Mouse (Mus musculus): ENCODE results near the gene Rgs17.
"Not testable (repeated sequence)": the region's sequence is repeated elsewhere in the genome, so short reads cannot be mapped to it uniquely, and the experiment has no call there.

The Rgs17 gene

GRCm38 (mm10) chr10:5922294-5922828 lies at the start of gene Rgs17:
Gene Rgs17, minus strand, starts transcription at chr10:5922400.
- DNase-seq = peak; percentile 58

GRCm38 (mm10) chr10:5967655-5968054 lies 45.5 kb upstream of the Rgs17 start:
- DNase-seq = no peak

- not testable (repeated sequence) for DNase-seq
Observed at GRCm38 (mm10) chr10:5953787-5954186, 31.6 kb upstream of the Rgs17 start.

GRCm38 (mm10) chr10:5924261-5924660 lies 2.1 kb upstream of the Rgs17 start:
- DNase-seq = no peak

- no peak for DNase-seq
Observed at GRCm38 (mm10) chr10:5923096-5923495, 896 bp upstream of the Rgs17 start.

- no peak for DNase-seq
Observed at GRCm38 (mm10) chr10:5921771-5922170, 429 bp downstream of the Rgs17 start.

GRCm38 (mm10) chr10:5921031-5921551 lies 1.1 kb downstream of the Rgs17 start:
- peak; percentile 47 for DNase-seq

- peak; percentile 51 for DNase-seq
Observed at GRCm38 (mm10) chr10:5904399-5904798, 17.8 kb downstream of the Rgs17 start.

- DNase-seq = no peak
Observed at GRCm38 (mm10) chr10:5901777-5902176, 20.4 kb downstream of the Rgs17 start.

- DNase-seq = peak; percentile 58
Observed at GRCm38 (mm10) chr10:5900731-5901130, 21.5 kb downstream of the Rgs17 start.

GRCm38 (mm10) chr10:5877106-5877505 lies 45.1 kb downstream of the Rgs17 start:
- no peak for DNase-seq

GRCm38 (mm10) chr10:5871081-5871480 lies 51.1 kb downstream of the Rgs17 start:
- no peak for DNase-seq

GRCm38 (mm10) chr10:5867981-5868552 lies 54.1 kb downstream of the Rgs17 start:
- peak; percentile 58 for DNase-seq

- DNase-seq = no peak
Observed at GRCm38 (mm10) chr10:5865996-5866395, 56.2 kb downstream of the Rgs17 start.

- no peak for DNase-seq
Observed at GRCm38 (mm10) chr10:5862669-5863068, 59.5 kb downstream of the Rgs17 start.

GRCm38 (mm10) chr10:5860849-5861248 lies 61.4 kb downstream of the Rgs17 start:
- no peak for DNase-seq

GRCm38 (mm10) chr10:5859729-5860128 lies 62.5 kb downstream of the Rgs17 start:
- DNase-seq = no peak

- no peak for DNase-seq
Observed at GRCm38 (mm10) chr10:5857996-5858549, 64.1 kb downstream of the Rgs17 start.

GRCm38 (mm10) chr10:5853290-5853868 lies 68.8 kb downstream of the Rgs17 start:
- DNase-seq = no peak

- DNase-seq = peak; percentile 64
Observed at GRCm38 (mm10) chr10:5846939-5847338, 75.3 kb downstream of the Rgs17 start.

- peak; percentile 36 for DNase-seq
Observed at GRCm38 (mm10) chr10:5841369-5841768, 80.8 kb downstream of the Rgs17 start.

GRCm38 (mm10) chr10:5826336-5827025 lies 95.7 kb downstream of the Rgs17 start:
- DNase-seq = no peak

GRCm38 (mm10) chr10:5824779-5825178 lies 97.4 kb downstream of the Rgs17 start:
- peak; percentile 79 for DNase-seq
